Mouse (Mus musculus): Measurements from ENCODE around the gene Insl3. TPM values are rescaled to one million over a fixed set of nuclear protein-coding genes. Genes with fewer than 3 reads are reported as not detected.
A peak's percentile ranks its signal among the peaks of the same experiment; 100 is the strongest.

Gene Insl3
- polyA plus RNA-seq, 1 experiment from 2014 or later = 1.9 TPM

DNA sequence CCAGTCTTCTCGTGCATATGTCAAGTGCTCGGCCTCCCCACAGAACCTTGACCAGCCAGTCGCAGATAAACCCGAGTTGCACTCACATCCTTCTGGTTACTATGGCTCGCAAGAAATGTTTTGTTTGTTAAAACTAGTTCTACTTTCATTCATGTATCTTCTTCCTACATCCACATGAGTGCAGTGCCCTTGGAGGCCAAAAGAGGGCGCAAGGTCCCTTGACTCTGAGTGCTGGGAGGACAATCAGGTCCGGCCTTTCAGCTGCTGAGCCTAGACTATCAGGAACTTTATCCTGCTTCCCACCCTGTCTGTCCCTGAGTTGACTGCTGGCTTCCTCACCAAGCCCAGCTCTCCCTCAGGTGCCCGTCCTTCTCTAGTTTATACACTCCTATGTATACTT, 18.9 kb downstream of the Insl3 start:
- H3K9me3 ChIP-seq (ENCODE audit: control insufficient read depth, low read length) = no peaks in the 10 kb centered on the region
- no peak overlapping the region for H3K4me2 ChIP-seq (replicated peaks; ENCODE audit: low read depth)
- H3K9ac ChIP-seq (ENCODE audit: low read length) = no peak overlapping the region
- H3K27me3 ChIP-seq (ENCODE audit: control insufficient read depth, insufficient read depth, low read length) = no peaks in the 10 kb centered on the region
- DNase-seq (ENCODE audit: low spot score) (peak; percentile 66), ATAC-seq (ENCODE audit: low FRiP score, low TSS enrichment) (no peak)
- no peaks in the 10 kb centered on the region for H3K36me3 ChIP-seq (ENCODE audit: control insufficient read depth, insufficient read depth, low read length)
- TF ChIP-seq EP300 (optimal IDR thresholded peaks at IDR 0.05) = no peak
- TF ChIP-seq CTCF (IDR thresholded peaks at IDR 0.05; ENCODE audit: low read depth) = peak; percentile 80
- no peaks in the 10 kb centered on the region for H3K4me1 ChIP-seq (replicated peaks; ENCODE audit: control insufficient read depth, insufficient read depth)
- no peak overlapping the region for H3K27ac ChIP-seq (replicated peaks)
- 42% methylated on average over 8 of the region's 8 CpGs for WGBS
- H3K4me3 ChIP-seq (ENCODE audit: low read depth, low read length) = no peak overlapping the region

DNA sequence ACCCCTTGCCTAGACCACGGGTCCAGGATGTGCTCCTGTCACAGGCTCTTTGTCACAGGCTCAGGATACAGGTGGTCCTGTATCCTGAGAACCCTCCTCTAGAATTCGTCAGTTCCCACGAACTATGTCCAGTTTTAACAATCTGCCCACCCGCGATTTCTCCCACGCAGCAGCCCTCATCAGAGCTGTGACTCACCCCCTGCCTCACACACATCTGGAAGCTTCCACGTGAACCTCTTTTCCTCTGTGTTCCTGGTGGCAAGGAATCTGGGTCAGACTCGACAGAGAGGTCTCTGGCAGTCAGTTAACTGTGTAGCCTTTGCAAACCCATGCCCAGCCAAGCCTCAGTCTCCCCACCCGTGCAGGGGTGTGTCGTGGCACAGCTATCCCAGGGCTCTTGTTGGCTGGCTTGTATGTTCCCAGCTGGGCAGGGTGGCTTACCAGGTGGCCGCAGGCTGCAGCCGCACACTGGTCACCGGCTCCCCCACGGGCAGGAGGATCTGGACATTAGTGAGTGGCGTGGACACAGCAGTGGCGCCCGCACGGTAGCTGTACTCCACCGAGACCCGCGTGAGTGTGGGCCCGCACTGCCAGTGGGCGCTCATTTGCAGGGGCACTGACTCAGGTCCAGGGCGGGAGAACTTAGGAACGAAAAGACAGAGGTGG, 20.3 kb downstream of the Insl3 start:
- TF ChIP-seq EP300 (optimal IDR thresholded peaks at IDR 0.05) (no peak), CTCF (IDR thresholded peaks at IDR 0.05; ENCODE audit: low read depth) (no peak)
- H3K27ac ChIP-seq (replicated peaks) = no peak overlapping the region
- no peak for ATAC-seq (ENCODE audit: low FRiP score, low TSS enrichment)
- H3K4me3 ChIP-seq (ENCODE audit: low read depth, low read length) = peak overlapping the region; percentile 8; the same call in 1 of the 2 replicates
- H3K9me3 ChIP-seq (ENCODE audit: control insufficient read depth, low read length) = no peaks in the 10 kb centered on the region
- WGBS = 38% methylated on average over 25 of the region's 25 CpGs
- no peak overlapping the region for H3K9ac ChIP-seq (ENCODE audit: low read length)
- peak overlapping the region; percentile 35 for H3K4me2 ChIP-seq (replicated peaks; ENCODE audit: low read depth)
- no peak for DNase-seq (ENCODE audit: low spot score)
- H3K36me3 ChIP-seq (ENCODE audit: control insufficient read depth, insufficient read depth, low read length) = no peaks in the 10 kb centered on the region
- H3K4me1 ChIP-seq (replicated peaks; ENCODE audit: control insufficient read depth, insufficient read depth) = no peaks in the 10 kb centered on the region
- H3K27me3 ChIP-seq (ENCODE audit: control insufficient read depth, insufficient read depth, low read length) = no peaks in the 10 kb centered on the region

DNA sequence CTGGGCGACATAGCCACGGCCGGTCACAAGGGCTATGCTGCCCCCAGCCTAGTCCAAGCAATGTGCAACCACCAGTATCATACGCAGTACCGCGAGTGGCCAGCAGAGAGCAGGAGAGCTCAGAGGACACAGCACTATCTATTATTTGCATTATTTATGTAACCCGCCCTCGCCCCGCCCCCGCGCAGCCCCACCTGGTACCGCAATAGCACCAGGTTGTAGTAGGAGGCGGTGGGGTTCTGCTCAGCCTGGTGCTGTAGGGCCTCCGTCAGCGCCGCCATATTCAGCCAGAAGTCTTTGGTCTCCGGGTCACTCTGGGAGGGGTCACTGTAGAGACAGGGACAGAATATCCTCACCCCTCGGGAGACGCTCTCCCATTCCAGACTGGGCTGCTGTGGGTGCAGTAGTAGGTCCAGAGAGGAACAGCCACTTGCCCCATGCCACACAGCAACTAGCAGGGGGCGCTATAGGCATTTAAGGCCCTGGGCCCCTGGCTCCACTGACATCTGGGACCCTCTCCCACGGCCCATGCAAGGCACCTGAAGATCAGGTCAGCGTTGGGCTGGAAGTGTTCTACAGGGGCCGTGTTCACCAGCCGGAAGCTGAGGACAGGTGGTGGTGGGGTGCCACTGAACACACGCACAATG, 20.9 kb downstream of the Insl3 start:
- Histone ChIP-seq H3K9me3 (ENCODE audit: control insufficient read depth, low read length) (no peaks in the 10 kb centered on the region), H3K4me2 (replicated peaks; ENCODE audit: low read depth) (peak overlapping the region; percentile 45), H3K27ac (replicated peaks) (no peak overlapping the region), H3K36me3 (ENCODE audit: control insufficient read depth, insufficient read depth, low read length) (no peaks in the 10 kb centered on the region), H3K27me3 (ENCODE audit: control insufficient read depth, insufficient read depth, low read length) (no peaks in the 10 kb centered on the region), H3K9ac (ENCODE audit: low read length) (no peak overlapping the region), H3K4me1 (replicated peaks; ENCODE audit: control insufficient read depth, insufficient read depth) (no peaks in the 10 kb centered on the region), H3K4me3 (ENCODE audit: low read depth, low read length) (peak overlapping the region; percentile 8; the same call in 1 of the 2 replicates)
- 22% methylated on average over 25 of the region's 25 CpGs for WGBS
- TF ChIP-seq EP300 (optimal IDR thresholded peaks at IDR 0.05) (no peak), CTCF (IDR thresholded peaks at IDR 0.05; ENCODE audit: low read depth) (peak; percentile 83)
- DNase-seq (ENCODE audit: low spot score) (peak; percentile 94), ATAC-seq (ENCODE audit: low FRiP score, low TSS enrichment) (peak; percentile 85)

DNA sequence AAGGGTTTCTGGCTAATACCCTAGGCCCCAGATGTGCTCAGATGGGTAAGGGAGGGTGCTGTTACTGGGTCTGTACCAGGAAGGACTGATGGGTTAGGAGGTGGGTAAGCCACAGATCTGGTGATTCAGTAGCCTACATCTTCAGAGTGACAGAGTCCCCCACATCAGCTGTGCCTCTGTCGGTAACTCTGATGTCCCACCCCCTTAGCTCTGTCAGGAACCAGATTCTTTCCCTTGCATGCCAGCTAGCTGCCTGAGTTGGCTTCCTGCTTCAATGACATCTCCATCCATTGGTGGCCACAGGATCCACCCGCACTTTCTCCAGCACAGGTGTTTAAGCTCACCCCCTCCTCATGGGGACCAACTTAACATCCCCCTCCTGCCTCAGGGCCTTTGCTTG, 22.6 kb downstream of the Insl3 start:
- Histone ChIP-seq H3K27me3 (ENCODE audit: control insufficient read depth, insufficient read depth, low read length) (no peaks in the 10 kb centered on the region), H3K36me3 (ENCODE audit: control insufficient read depth, insufficient read depth, low read length) (no peaks in the 10 kb centered on the region), H3K4me2 (replicated peaks; ENCODE audit: low read depth) (no peak overlapping the region), H3K4me1 (replicated peaks; ENCODE audit: control insufficient read depth, insufficient read depth) (no peaks in the 10 kb centered on the region), H3K4me3 (ENCODE audit: low read depth, low read length) (no peak overlapping the region), H3K9ac (ENCODE audit: low read length) (no peak overlapping the region), H3K27ac (replicated peaks) (no peak overlapping the region), H3K9me3 (ENCODE audit: control insufficient read depth, low read length) (no peaks in the 10 kb centered on the region)
- DNase-seq (ENCODE audit: low spot score) = no peak
- WGBS = 85% methylated on average over 2 of the region's 2 CpGs
- TF ChIP-seq CTCF (IDR thresholded peaks at IDR 0.05; ENCODE audit: low read depth) (no peak), EP300 (optimal IDR thresholded peaks at IDR 0.05) (no peak)
- no peak for ATAC-seq (ENCODE audit: low FRiP score, low TSS enrichment)

DNA sequence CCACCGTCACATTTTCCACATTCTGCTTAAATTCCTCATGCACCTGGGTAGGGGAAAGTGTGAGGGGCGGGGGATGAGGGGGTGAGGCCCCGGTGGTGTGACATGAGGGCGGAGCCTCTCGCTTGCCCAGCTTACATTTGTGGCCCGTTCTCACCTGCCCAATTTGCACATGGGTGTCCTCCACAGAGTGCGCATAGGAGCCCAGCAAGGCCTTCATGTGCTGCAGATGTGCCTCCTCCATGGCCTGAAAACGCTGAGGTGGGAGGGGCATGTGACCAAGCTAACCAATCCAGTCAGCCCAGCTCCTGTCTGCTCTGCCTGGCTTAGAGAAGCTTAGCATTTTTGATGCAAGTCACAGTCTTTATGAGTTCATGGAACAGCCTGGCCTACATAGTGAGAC, 26.5 kb downstream of the Insl3 start:
- H3K4me1 ChIP-seq (replicated peaks; ENCODE audit: control insufficient read depth, insufficient read depth) = no peaks in the 10 kb centered on the region
- no peaks in the 10 kb centered on the region for H3K27me3 ChIP-seq (ENCODE audit: control insufficient read depth, insufficient read depth, low read length)
- no peak overlapping the region for H3K27ac ChIP-seq (replicated peaks)
- WGBS = 31% methylated on average over 8 of the region's 8 CpGs
- no peak for TF ChIP-seq EP300 (optimal IDR thresholded peaks at IDR 0.05)
- no peak for TF ChIP-seq CTCF (IDR thresholded peaks at IDR 0.05; ENCODE audit: low read depth)
- H3K4me2 ChIP-seq (replicated peaks; ENCODE audit: low read depth) = no peak overlapping the region
- no peak overlapping the region for H3K4me3 ChIP-seq (ENCODE audit: low read depth, low read length)
- H3K9me3 ChIP-seq (ENCODE audit: control insufficient read depth, low read length) = no peaks in the 10 kb centered on the region
- no peak overlapping the region for H3K9ac ChIP-seq (ENCODE audit: low read length)
- H3K36me3 ChIP-seq (ENCODE audit: control insufficient read depth, insufficient read depth, low read length) = no peaks in the 10 kb centered on the region
- DNase-seq (ENCODE audit: low spot score) (no peak), ATAC-seq (ENCODE audit: low FRiP score, low TSS enrichment) (no peak)

DNA sequence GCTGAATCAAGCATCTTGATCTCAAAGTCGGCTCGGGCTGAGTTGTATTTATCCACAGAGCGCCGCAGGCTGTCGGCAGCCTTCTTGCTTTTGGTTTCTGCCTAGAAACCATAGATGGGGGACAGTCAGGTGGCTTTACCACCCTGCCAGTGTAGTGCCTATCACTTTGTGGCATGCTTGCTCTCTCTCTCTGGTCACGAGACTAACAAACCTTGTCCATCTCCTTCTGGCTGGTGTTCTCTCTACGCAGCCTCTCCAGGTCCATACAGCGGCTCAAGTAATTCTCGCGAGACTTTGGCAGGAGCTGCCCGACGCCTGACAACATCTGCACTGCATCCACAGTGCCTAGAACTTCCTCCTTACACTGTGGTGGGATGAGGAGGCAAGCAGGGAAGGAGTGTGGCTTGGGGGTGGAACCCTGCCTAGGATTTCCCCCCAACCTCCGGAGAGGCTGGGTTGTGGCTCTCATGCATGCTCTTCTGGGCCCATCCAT, 27.6 kb downstream of the Insl3 start:
- Histone ChIP-seq H3K4me1 (replicated peaks; ENCODE audit: control insufficient read depth, insufficient read depth) (no peaks in the 10 kb centered on the region), H3K27ac (replicated peaks) (no peak overlapping the region), H3K36me3 (ENCODE audit: control insufficient read depth, insufficient read depth, low read length) (no peaks in the 10 kb centered on the region), H3K4me2 (replicated peaks; ENCODE audit: low read depth) (no peak overlapping the region), H3K4me3 (ENCODE audit: low read depth, low read length) (no peak overlapping the region), H3K9me3 (ENCODE audit: control insufficient read depth, low read length) (no peaks in the 10 kb centered on the region), H3K9ac (ENCODE audit: low read length) (no peak overlapping the region), H3K27me3 (ENCODE audit: control insufficient read depth, insufficient read depth, low read length) (no peaks in the 10 kb centered on the region)
- ATAC-seq (ENCODE audit: low FRiP score, low TSS enrichment) (no peak), DNase-seq (ENCODE audit: low spot score) (no peak)
- TF ChIP-seq CTCF (IDR thresholded peaks at IDR 0.05; ENCODE audit: low read depth) (no peak), EP300 (optimal IDR thresholded peaks at IDR 0.05) (no peak)
- WGBS = 79% methylated on average over 13 of the region's 13 CpGs

Measured in stomach, postnatal 0 days (tissue).